Mouse (Mus musculus) forebrain, embryonic 10.5 days (tissue): Measurements from ENCODE around the gene Olfr649. TPM values are rescaled to one million over a fixed set of nuclear protein-coding genes. Genes with fewer than 3 reads are reported as not detected.

Experiments
- DNase-seq: peaks from one replicate; pipeline ENCODE4 v3.0.0-alpha.2; 2017; ENCODE audit warnings: low spot score; ENCODE audit errors: extremely low spot score
- H3K27ac ChIP-seq: fragments of 300-500 bp; sonication (generic); 2 replicates; pipeline ENCODE4 v1.5.1; 2016; ENCODE audit warnings: mild to moderate bottlenecking
- H3K27me3 ChIP-seq: fragments of 300-500 bp; sonication (generic); 2 replicates; pipeline ENCODE4 v1.6.1; 2016; ENCODE audit warnings: mild to moderate bottlenecking; ENCODE audit not compliant: poor library complexity, severe bottlenecking
- H3K36me3 ChIP-seq: fragments of 300-500 bp; sonication (generic); replicated peaks from 2 replicates; pipeline ENCODE4 v1.6.1; 2016; ENCODE audit warnings: mild to moderate bottlenecking, moderate library complexity
- H3K4me1 ChIP-seq: fragments of 300-500 bp; sonication (generic); 2 replicates; pipeline ENCODE4 v1.6.1; 2016
- H3K4me3 ChIP-seq: fragments of 300-500 bp; sonication (generic); 2 replicates; pipeline ENCODE4 v1.5.1; 2016; ENCODE audit warnings: mild to moderate bottlenecking, moderate library complexity
- H3K9me3 ChIP-seq: fragments of 300-500 bp; sonication (generic); 2 replicates; pipeline ENCODE4 v1.6.1; 2016; ENCODE audit warnings: mild to moderate bottlenecking, moderate library complexity
- WGBS: fragments of 180-500 bp; shearing (Covaris S2); methylation state at CpG from one replicate; pipeline ENCODE4 v1.1.7; 2016; 5-methylcytosine and 5-hydroxymethylcytosine counted together
- polyA plus RNA-seq: library from polyadenylated mRNA; unstranded; fragments of >200 nt; fragmentation: Nextera tagmentation; extraction: Ambion mirVana; gene quantifications from 2 replicates; pipeline ENCODE4 v1.2.1, GENCODE M21; 2016

The Olfr649 gene
- polyA plus RNA-seq, result not detected in 2 replicates

- Histone ChIP-seq H3K36me3 (no peaks in the 10 kb centered on the region), H3K4me1 (no peaks in the 10 kb centered on the region), H3K27ac (no peak within 1 kb of the TSS), H3K9me3 (no peaks in the 10 kb centered on the region), H3K27me3 (no peaks in the 10 kb centered on the region), H3K4me3 (no peak within 1 kb of the TSS)
- WGBS, result 86% methylated on average over 6 of the region's 6 CpGs
- no peak for DNase-seq
Measured at GRCm38 (mm10) chr7:104195885-104196284, at the start of gene Olfr649. TSS of gene Olfr649 (minus strand) at chr7:104195985.

- H3K4me1 ChIP-seq, result peaks cover 13% of the 10 kb centered on the region; the same call in 1 of the 2 replicates
- peak; percentile 31 for DNase-seq
- H3K27ac ChIP-seq, result peak within 1 kb of the TSS; percentile 78
- H3K27me3 ChIP-seq, result no peaks in the 10 kb centered on the region
- no peaks in the 10 kb centered on the region for H3K36me3 ChIP-seq
- peak within 1 kb of the TSS; percentile 48 for H3K4me3 ChIP-seq
- WGBS, result 9% methylated on average over 13 of the region's 13 CpGs
- no peaks in the 10 kb centered on the region for H3K9me3 ChIP-seq
Measured at GRCm38 (mm10) chr7:104244287-104245181, 48.7 kb upstream of the Olfr649 start, which contains the start of gene Trim34a. TSS of gene Trim34a (plus strand) at chr7:104244457.

GRCm38 (mm10) chr7:104243616-104244015 is 47.8 kb upstream of the Olfr649 start:
- DNase-seq, result no peak
- Histone ChIP-seq H3K9me3 (no peaks in the 10 kb centered on the region), H3K4me1 (peaks cover 13% of the 10 kb centered on the region; the same call in 1 of the 2 replicates), H3K4me3 (no peak overlapping the region), H3K36me3 (no peaks in the 10 kb centered on the region), H3K27ac (no peak overlapping the region), H3K27me3 (no peaks in the 10 kb centered on the region)
- 65% methylated on average over 1 of the region's 1 CpGs for WGBS

- no peaks in the 10 kb centered on the region for H3K36me3 ChIP-seq
Measured at GRCm38 (mm10) chr7:104240857-104241256, 45.1 kb upstream of the Olfr649 start.

GRCm38 (mm10) chr7:104231203-104231602 is 35.4 kb upstream of the Olfr649 start:
- Histone ChIP-seq H3K9me3 (no peaks in the 10 kb centered on the region), H3K4me1 (no peaks in the 10 kb centered on the region), H3K4me3 (no peak overlapping the region), H3K27me3 (no peaks in the 10 kb centered on the region), H3K27ac (no peak overlapping the region), H3K36me3 (no peaks in the 10 kb centered on the region)
- no peak for DNase-seq
- WGBS, result 37% methylated on average over 2 of the region's 2 CpGs

More at GRCm38 (mm10) chr7:104240857-104241256, 45.1 kb upstream of the Olfr649 start:
- no peak for DNase-seq
- Histone ChIP-seq H3K9me3 (no peaks in the 10 kb centered on the region), H3K4me1 (peaks cover 13% of the 10 kb centered on the region; the same call in 1 of the 2 replicates), H3K4me3 (no peak overlapping the region), H3K27ac (no peak overlapping the region), H3K27me3 (no peaks in the 10 kb centered on the region)

- H3K27me3 ChIP-seq, result no peaks in the 10 kb centered on the region
- peaks cover 10% of the 10 kb centered on the region for H3K4me1 ChIP-seq
- H3K9me3 ChIP-seq, result no peaks in the 10 kb centered on the region
- DNase-seq, result peak; percentile 64
- peak within 1 kb of the TSS; percentile 56 for H3K4me3 ChIP-seq
- peak within 1 kb of the TSS; percentile 81 for H3K27ac ChIP-seq
- under 1% methylated on average over 36 of the region's 37 CpGs for WGBS
- no peaks in the 10 kb centered on the region for H3K36me3 ChIP-seq
Measured at GRCm38 (mm10) chr7:104218701-104219569, 23.1 kb upstream of the Olfr649 start, which contains the start of gene Trim6. TSS of gene Trim6 (plus strand) at chr7:104218793.

GRCm38 (mm10) chr7:104217881-104218280 is 22.1 kb upstream of the Olfr649 start:
- Histone ChIP-seq H3K9me3 (no peaks in the 10 kb centered on the region), H3K27ac (no peak overlapping the region), H3K4me3 (no peak overlapping the region), H3K4me1 (peaks cover 10% of the 10 kb centered on the region), H3K36me3 (no peaks in the 10 kb centered on the region), H3K27me3 (no peaks in the 10 kb centered on the region)
- 84% methylated on average over 2 of the region's 2 CpGs for WGBS
- no peak for DNase-seq

- 62% methylated on average over 1 of the region's 1 CpGs for WGBS
- Histone ChIP-seq H3K27ac (no peak overlapping the region), H3K4me1 (peaks cover 10% of the 10 kb centered on the region), H3K36me3 (no peaks in the 10 kb centered on the region), H3K4me3 (no peak overlapping the region), H3K27me3 (no peaks in the 10 kb centered on the region), H3K9me3 (no peaks in the 10 kb centered on the region)
- no peak for DNase-seq
Measured at GRCm38 (mm10) chr7:104216011-104216535, 20.3 kb upstream of the Olfr649 start.

- Histone ChIP-seq H3K9me3 (no peaks in the 10 kb centered on the region), H3K36me3 (no peaks in the 10 kb centered on the region), H3K4me3 (no peak overlapping the region), H3K27me3 (no peaks in the 10 kb centered on the region), H3K4me1 (no peaks in the 10 kb centered on the region), H3K27ac (no peak overlapping the region)
- 91% methylated on average over 7 of the region's 7 CpGs for WGBS
- DNase-seq, result no peak
Measured at GRCm38 (mm10) chr7:104206197-104206596, 10.4 kb upstream of the Olfr649 start.

GRCm38 (mm10) chr7:104199822-104200221 is 4.0 kb upstream of the Olfr649 start:
- peak; percentile 51 for DNase-seq
- Histone ChIP-seq H3K27me3 (no peaks in the 10 kb centered on the region), H3K4me1 (no peaks in the 10 kb centered on the region), H3K27ac (no peak overlapping the region), H3K4me3 (no peak overlapping the region), H3K36me3 (no peaks in the 10 kb centered on the region), H3K9me3 (no peaks in the 10 kb centered on the region)
- 8% methylated on average over 5 of the region's 5 CpGs for WGBS

GRCm38 (mm10) chr7:104191275-104191674 is 4.5 kb downstream of the Olfr649 start:
- no peaks in the 10 kb centered on the region for H3K27me3 ChIP-seq
- 60% methylated on average over 9 of the region's 9 CpGs for WGBS
- H3K27ac ChIP-seq, result no peak overlapping the region
- H3K4me1 ChIP-seq, result no peaks in the 10 kb centered on the region
- H3K4me3 ChIP-seq, result no peak overlapping the region
- no peak for DNase-seq
- H3K9me3 ChIP-seq, result no peaks in the 10 kb centered on the region
- no peaks in the 10 kb centered on the region for H3K36me3 ChIP-seq

- no peaks in the 10 kb centered on the region for H3K4me1 ChIP-seq
- no peak for DNase-seq
- H3K9me3 ChIP-seq, result no peaks in the 10 kb centered on the region
- no peak within 1 kb of the TSS for H3K4me3 ChIP-seq
- no peak within 1 kb of the TSS for H3K27ac ChIP-seq
- no peaks in the 10 kb centered on the region for H3K36me3 ChIP-seq
- H3K27me3 ChIP-seq, result no peaks in the 10 kb centered on the region
- 94% methylated on average over 2 of the region's 2 CpGs for WGBS
Measured at GRCm38 (mm10) chr7:104183292-104183691, 12.5 kb downstream of the Olfr649 start, which contains the start of gene Olfr648. TSS of gene Olfr648 (minus strand) at chr7:104183392.
